Mouse (Mus musculus) adrenal gland, adult 2 months (tissue): Measurements from ENCODE around the gene Lrp2. TPM values are rescaled to one million over a fixed set of nuclear protein-coding genes. Genes with fewer than 3 reads are reported as not detected.

Experiments
- DNase-seq: peaks from one replicate; pipeline ENCODE4 v3.0.0; 2021
- polyA plus RNA-seq: library from polyadenylated mRNA; depleted of rRNA; stranded (reverse); fragments of >200 nt; gene quantifications from 2 replicates; pipeline ENCODE4 v1.2.3, GENCODE M21; 2012
- total RNA-seq, 2 experiments: library from RNA; stranded (reverse); gene quantifications; 2 replicates each; pipeline ENCODE4 v1.2.3; 2021

The Lrp2 gene
- total and polyA plus RNA-seq, 3 experiments: 0.04 to 0.73 (median 0.52) TPM

DNA sequence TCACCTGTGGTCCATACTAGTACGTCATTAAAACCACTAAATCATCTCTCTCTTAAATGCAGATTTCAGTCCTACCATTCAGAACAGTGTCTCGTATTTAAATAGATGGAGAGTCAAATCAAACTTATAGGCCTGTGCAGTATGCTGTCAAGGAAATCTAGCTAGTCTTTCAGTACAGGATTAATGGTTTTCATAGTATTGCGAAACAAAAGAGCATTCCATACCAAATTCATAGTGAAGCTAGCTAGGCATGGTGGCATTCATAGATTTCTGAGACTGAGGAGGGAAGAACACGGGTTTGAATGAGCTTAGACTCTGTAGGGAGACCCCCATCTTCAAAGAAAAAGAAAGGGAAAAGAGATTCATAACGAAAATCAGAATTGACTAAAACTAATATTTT lies 74.1 kb downstream of the Lrp2 start:
- no peak for DNase-seq

DNA sequence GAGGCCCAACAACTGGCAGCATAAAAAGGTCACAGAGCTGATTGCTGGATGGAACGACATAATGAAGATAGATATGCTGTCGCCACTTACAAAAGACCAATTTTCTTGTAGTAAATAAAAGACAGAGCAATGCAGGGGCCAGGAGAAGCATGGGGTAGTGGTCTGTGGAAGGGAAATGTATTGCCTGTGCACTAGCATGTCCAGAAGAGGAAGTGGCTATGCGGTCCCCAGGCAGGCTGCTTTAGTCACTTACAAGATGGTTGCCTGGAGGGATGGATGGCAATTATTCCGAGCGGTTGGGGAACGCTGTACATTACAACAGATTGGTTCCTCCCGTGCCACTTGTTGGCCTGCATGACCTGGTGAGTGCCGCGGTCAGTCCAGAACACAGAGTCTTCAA lies 85.5 kb downstream of the Lrp2 start:
- no peak for DNase-seq

DNA sequence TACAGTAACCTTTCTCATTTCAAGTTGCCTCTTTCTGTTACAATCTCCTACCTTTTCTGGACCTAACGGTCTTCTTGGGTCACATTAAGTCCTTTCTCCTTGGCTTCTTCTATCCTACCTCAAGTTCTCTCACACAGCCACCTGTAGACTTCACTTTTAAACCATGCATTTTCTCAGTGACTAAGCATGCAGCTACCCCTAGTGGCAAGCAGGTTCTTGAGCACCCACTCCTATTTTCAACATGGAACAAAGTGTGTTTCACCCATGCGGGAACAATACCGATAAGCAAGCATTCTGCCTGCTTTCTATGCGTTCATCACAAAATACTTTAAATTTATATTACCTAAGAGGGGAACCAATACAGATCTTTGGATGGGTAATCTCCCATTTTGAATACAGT lies 92.7 kb downstream of the Lrp2 start:
- no peak for DNase-seq

DNA sequence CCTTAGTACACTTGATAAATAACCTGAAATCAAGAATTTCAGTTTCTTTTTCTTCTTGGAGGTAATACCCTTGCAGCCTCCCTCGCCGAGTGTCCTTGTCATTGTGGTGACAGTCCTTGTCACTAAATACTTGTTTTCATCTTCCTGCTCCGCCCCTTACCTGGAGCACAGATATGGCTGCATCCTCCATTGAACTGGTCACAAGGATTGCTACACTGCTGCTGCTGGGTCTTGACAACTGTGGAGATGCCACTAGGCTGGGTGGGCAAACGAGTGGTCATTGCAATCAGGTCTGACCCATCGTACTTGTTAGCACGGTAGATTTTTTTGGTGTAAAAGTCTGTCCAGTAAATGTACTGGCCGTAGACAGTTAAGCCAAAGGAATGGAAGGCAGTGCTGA lies 104.9 kb downstream of the Lrp2 start:
- DNase-seq: no peak

DNA sequence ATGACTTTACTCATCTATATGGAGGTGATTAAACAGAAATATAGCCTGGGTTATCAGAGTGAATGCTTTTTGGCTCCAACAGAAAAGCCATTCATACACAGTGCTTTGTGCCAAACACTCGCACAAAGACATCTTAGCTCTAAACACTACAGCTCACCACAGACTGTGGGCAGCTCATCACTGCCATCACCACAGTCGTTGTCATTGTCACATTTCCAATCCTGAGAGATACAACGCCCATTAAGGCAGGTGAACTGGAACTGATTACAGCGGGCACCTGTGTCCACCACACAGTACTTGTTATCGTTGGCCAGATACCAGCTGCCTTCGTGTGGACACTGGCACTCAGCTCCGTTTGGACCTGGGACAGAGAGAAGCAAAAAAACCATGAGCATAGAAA lies 106.0 kb downstream of the Lrp2 start:
- no peak for DNase-seq

DNA sequence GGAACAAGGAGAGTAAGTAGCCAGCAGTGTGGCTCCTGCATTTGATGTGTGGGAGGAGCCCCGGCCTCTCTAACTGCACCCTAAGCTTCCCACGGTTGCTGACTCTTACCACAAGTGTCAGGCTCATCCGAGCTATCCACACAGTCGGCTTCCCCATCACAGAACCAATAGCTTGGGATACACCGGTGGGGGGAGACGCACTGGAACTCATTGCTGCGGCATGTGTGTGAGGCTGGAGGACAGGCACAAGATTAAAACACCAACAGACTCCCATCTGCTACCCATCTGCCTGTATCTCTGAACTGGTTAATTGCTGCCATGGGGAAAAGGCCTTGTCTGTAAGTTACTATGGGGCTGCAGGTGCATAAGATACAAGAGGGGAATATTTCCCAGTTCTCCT lies 109.0 kb downstream of the Lrp2 start:
- DNase-seq: no peak

DNA sequence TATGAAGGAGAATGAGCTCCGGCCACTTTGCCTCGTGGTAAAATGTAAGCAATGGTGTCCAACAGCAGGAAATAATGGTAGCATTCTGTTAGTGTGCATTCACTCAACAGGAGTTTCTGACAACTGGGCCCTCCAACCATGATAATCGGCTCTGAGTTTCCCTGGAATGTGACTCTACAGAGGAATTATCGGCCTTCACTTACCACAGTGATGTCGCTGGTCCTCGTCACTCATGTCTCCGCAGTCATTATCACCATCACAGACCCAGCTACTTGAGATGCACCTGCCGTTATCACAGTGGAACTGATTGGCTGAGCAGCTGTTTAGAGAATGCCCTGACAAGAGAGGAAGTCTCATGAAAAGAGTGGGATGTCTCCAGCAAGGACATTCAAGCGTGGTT lies 110.7 kb downstream of the Lrp2 start:
- DNase-seq: no peak

DNA sequence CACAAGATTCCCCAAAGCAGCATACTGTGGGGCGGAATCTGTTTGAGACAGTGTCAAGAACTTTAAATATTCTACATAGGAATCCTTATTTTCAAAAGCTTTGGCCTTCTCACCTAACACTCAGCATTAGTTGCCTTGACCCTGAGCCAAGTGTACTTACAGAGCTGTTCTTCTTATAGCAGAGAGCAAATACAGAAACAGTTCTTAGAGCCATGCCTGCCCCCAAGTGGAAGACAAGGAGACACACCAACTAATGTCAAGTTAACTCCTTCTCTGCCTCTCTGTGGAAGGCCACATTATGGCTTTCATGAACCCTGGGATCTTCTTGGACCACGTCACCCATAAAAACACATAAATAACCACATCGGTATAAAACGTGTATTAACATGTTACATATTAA lies 114.0 kb downstream of the Lrp2 start:
- DNase-seq: no peak

DNA sequence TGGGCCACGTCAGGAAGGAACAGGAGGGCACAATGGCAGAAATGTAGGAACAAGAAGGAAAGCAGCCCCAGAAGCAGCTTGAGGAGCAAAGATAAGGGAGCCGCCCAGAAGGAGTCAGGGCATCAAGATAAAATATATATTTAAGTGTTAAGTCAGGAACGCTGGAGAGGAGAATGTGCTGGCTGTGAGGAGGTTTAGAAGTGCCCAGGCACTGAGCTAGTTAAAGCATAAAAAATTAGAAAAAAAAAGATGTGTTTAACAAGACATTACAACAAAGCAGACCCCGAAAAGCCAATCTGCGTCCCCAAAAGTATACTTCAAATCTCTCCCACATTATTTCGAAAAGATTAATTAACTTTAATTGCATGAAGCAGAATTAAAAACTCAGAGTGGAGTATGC lies 122.3 kb downstream of the Lrp2 start:
- no peak for DNase-seq

DNA sequence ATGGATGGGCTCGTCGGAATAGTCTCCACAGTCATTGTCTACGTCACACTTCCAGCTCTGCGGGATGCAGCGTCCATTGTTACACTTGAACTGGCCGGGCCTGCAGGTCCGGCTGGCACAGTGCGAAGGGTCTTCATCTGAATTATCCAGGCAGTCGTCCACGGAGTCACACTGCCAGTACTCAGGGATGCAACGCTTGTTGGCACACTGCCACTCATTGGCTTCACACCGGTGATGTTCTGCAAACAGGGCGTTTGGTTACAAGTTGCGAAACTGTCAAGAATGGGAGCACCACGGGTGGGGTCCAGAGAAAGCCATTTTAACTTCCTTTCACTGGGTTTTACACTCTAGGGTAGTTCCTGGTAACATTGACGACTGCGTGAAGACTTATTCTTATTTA lies 126.4 kb downstream of the Lrp2 start:
- no peak for DNase-seq

DNA sequence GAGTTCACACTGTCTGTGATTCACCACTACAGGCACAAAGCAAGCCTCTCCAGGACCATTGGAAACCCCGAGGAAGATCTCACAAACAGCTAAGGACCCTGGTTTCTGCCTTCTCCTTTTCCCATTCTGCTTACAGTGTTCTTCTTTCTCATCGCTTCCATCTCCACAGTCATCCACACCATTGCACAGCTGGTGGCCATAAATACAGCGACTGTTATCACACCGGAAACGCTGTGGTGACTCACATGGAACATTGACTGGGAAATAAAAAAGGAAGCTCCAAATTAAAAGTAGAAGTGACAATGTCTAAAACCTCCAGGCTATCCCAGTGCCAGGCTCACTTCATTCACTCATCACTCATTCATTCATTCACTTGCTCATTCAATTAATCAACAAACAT lies 134.7 kb downstream of the Lrp2 start:
- no peak for DNase-seq

DNA sequence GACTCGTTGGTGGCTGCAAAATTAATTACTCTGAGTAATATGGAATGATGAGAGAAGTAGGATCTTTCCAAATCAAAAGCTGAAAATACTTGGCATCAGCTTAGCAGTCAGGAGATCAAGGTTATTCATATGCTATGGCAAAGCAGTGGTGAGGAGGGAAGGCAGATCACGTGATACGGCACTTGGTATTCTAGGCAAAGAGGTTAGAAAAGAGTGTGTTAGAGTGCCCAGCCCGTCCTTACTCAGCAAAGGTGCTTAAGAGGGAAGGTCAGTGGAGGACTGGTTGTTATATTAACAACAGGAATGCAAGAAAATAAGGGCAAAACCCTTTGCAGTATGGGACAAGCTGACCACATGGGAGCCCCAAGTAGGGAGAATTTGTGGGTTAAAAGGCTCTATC lies 137.3 kb downstream of the Lrp2 start:
- no peak for DNase-seq

DNA sequence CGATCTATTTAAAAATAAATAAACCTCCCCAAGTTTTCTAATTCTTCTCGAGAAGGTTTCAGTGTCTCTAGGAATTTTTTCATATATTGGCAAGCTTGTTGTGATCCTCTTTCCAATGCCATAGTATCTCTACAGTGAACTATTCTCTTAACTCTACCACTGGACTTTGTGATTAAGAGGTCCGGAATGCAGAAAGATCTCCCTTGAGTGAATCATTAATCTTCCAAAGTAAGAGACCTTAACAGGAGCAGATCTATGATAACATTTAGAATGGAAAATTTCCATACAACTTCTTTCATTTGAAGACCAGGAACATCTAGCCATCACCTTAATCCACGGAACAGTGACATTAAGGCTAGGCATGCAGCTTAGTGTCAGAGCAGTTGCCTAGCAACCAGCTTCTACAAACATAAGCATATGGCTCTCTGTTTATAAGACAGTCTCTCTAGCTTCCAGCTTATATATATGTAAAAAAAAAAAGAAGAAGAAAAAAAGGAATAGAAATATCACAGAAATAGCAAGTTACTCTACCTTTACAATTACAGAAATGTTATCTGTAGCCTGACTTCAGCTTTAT lies 139.9 kb downstream of the Lrp2 start:
- DNase-seq: no peak

DNA sequence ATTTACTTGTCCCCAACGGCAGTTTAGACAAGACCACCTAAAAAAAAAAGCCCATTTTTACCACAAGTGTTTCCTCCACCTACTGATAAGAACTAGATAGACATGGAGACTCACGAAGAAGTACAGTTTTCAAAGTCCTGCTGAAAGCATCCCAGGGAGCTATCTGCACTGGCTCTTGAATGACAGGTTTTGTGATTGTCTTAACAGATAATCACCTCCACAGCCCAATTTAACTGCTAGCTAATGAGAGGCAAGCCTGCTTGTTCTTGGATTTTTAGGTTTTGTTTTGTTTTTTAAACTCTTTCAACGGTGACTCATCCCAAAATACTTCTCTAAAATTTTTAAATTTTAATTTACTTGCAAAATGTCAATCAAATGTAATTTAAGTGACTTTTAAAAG lies 144.2 kb downstream of the Lrp2 start:
- no peak for DNase-seq

DNA sequence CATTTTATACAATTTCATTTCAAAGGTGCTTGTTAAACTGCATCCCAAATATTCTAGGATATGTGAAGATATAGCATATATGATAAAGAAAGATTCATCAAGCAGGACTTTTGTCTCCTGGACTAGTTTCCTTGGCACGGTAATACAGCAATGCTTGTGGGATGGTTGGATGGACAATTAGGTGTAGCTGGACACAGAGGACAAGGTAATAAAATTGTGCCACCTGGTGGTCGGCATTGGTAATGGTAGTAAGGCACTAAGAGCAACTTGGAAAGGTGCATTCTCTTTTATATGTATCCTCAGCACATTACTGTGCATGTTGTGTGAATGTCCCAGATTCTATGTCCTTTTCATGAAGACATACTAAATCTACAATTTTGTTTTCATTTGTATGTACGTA lies 157.7 kb downstream of the Lrp2 start:
- DNase-seq: peak; percentile 60

DNA sequence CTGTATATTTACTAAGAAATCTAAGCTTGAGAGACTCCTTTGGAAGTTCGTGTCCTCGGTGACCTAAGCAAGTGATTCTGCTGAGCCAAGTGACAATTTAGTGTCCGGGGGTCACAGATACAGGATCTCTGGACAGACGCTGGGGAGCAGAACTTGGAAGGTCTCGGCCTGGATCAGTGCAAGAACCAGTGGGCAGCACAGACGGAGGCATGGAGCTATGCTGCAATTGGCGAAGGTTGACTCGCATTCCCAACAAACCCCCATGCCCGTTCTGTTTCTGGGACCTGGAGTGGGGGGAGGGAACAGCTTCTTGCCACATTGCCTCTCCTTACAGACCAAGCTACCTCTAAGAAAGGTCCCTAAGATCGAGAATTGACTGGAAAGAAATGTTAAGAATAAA lies 158.7 kb downstream of the Lrp2 start:
- DNase-seq: no peak

DNA sequence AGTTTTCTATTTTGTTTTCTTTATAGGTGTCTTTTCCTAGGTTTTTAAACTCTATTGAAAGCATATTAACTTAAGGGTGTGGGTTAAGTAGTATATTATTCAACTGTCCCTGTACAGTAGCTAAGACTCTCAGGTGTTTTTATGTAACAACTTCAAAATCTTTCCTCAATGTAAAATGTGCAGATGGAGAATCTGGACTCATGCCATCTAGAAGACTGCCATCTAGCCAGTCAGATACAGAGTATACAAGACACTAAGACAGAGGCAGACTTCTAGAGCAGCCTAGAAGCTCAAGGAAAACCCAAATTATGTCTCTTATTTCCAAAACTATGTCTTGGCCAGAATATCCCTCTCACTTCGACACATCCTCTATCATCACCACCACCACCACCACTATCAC lies 159.8 kb downstream of the Lrp2 start:
- DNase-seq: no peak

DNA sequence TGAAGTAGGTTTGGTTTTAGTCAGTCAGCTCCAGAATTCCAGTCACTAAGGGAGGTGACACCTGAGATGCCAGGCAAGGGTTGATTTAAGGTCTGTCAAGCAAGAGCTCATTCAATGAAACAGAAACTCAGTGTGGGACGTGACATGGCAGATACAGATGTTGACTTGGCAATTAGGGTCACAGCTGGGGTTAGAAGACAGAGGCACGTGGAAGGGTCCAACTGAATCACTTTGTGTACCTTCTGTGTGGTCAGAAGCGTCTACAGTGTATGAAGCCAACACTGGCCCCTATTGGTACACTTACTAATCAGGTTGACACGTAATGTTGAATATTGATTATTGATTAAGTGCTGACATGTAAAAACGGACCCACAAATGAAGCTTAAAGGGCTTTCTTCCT lies 161.0 kb downstream of the Lrp2 start:
- no peak for DNase-seq

DNA sequence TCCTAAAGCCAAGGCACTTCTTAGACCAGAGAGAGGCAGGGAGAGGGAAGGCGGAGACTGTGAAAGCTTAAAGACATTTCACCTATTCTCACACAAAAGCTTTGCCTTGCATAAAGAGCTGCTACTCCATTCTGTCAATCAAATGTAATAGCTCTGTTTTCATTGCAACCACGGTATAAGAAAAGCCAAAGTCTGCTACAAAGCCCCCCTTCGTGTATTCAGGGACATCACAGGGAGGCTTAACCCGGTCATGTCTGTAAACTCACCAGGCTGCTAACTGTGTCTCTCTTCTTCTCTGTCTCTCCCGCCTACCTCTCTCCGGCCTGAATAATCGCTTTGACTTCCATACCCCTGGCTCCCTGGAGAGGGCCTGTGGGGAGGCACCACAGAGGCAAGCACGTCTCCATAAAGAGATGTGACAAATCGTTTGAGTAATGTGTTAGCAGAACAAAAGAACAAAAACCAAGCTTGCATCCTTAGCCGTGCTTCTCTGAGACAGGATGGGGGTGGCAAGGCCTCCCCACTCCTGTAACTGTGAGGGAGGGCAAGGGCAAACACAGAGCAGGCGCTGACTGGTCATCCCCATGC lies 167.5 kb downstream of the Lrp2 start:
- no peak for DNase-seq

DNA sequence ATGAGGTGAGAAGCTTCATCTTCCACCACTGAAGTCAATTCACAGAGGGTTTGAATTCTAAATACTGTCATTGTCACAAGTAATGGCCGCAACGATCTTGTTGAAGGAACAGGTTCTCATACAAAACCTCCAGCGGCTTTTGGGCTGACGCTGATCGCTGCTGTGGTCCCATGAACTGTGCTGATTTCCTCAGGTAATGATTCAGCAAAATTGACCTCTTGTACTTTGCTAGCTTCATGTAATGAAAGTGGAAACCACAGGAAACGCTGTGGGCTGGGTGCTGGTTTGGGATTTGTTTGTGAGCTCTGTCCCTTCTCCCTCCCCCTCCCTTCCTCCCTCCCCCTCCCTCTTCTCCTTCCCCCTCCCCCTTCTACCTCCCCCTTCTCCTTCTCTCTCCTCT lies 170.8 kb downstream of the Lrp2 start:
- DNase-seq: no peak

DNA sequence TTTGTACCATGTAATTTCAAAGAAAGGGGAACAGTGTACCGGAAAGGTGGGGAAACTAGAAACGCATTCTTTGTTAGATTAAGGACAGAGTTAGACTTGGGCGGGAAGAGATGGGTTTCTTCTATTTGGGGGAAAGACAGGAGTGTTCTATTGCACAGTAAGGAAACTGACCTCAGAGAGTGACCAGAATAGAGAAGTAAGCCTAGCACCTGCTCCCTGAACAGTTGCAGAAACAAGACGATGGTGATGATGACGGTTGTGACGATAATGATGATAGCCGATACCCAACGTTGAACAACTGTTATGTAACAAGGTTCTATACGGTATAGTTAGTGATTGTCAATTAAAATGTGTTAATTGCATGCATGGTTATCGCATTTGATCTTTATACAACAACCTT lies 171.3 kb downstream of the Lrp2 start:
- no peak for DNase-seq

DNA sequence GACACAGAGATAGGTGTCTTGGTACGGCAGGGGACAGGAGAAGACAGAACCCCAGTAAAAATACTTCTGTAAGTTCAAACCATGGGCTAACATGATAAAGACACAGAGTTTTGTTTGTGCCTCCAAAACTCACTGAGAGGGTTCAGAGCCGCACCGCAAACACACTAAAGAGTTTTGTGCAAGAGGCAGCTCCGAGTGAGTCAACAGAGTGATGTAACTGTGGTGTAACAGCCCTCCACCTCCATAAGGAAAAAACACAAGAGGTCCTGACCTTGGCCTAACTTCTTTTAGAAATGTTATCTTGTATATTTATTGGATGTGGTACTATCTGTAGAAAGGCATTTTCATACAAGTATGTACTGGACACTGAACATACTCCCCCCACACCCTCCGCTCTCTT lies 180.2 kb downstream of the Lrp2 start:
- peak; percentile 30 for DNase-seq

DNA sequence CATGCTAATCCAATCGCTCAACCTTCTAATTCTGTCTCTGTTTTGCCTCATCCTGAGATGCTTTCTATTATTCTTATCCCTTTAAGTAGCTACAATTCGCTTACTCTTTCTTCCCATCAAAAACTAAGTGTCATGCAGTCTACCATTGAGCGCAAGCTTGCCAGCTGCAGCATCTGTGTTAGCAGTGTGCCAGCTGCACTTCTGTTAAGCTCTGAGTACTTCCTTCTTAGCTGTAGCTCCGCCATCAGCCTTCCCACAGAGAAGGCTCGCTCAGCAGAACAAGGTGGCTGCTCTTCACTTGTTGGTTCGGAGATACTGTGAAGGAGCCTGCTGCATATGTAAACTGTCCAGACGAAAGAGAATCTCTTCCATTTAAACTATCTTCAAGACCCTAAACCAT lies 183.6 kb downstream of the Lrp2 start:
- no peak for DNase-seq

DNA sequence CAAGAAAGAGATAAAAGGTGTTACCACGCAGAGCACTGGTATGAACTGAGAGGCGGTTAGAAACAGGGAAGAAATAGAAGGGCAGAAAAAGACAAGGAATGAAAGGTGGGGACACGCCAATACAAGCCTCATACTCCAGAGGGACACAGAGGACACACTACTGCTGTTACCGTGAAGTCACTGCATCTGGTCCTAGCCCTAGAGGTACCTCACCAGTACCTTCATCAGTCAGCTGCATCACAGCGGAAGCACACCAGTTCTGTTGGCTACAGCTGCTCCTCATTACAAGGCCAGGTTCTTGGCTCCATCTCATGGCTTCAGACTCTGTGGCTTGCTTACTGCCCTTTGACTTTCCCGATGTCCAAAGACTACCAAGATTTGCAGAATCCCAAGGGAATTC lies 184.0 kb downstream of the Lrp2 start:
- no peak for DNase-seq
